Mouse (Mus musculus): ENCODE data around the gene Iqch.

DNA sequence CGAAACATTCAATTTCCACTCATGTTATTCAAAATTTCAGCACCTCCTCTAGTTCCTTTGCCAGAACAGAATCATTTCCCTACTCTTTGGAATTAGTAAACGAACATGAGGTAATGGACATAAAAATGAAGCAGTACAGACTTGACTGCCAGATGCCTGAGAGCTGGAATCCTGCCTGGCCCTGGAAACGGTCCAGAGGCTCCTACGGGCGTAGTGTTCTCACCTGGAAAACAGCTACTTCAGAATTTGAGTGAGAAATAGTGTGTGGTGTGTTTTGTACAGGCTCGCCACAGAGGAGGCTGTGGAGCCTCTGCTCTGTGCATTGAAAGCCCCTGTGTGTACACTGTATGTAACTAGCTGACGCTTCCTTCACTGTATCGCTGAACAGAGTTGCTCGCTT is 5.6 kb downstream of the Iqch start:
- TF ChIP-seq EP300 (IDR thresholded peaks at IDR 0.05; ENCODE audit: insufficient read depth, low read depth, low read length) (no peak), POLR2A (IDR thresholded peaks at IDR 0.05; ENCODE audit: insufficient read depth, low read depth, low read length) (no peak), CTCF (IDR thresholded peaks at IDR 0.05) (no peak)

All from heart, adult 2 months (tissue).